Mouse (Mus musculus): ENCODE data around the gene Polr3k.

Gene Polr3k

DNA sequence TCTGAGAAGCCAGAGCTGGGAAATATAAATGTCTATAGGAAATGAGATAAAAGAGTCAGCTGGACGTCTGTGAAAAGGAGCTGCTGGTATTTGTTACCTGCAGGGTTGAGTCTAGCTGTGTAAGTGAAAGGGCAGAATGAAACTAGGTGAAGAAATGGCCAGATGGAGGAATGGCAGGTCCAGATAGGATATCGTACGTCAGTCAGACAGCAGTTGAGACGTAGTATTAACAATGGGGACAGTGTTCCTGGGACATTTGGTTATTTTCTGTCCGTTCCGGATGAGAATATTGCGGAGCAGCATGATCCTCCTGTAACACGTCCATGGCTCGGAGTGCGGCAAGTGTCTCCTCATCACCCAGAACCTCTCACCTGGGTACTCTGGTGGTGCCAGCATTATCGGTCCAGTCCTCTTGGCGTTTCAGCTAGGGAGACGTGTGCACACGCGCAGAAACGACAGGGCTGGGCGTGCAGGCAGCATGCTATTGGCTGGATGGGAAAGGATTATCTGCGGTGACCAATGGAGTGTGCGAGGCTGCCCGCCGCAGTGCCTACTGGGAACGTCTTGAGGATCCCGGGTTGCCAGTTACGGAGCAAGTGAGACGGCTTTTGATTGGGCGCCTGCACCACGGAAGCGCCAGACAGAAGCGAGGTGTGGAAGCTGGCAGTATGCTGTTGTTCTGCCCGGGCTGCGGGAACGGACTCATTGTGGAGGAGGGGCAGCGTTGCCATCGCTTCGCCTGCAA is at the start of gene Polr3k:
TSS of gene Polr3k (plus strand) at position 547 of the 745 bp plus-strand sequence.
- DNase-seq (ENCODE audit: low spot score) = peak; percentile 95

DNA sequence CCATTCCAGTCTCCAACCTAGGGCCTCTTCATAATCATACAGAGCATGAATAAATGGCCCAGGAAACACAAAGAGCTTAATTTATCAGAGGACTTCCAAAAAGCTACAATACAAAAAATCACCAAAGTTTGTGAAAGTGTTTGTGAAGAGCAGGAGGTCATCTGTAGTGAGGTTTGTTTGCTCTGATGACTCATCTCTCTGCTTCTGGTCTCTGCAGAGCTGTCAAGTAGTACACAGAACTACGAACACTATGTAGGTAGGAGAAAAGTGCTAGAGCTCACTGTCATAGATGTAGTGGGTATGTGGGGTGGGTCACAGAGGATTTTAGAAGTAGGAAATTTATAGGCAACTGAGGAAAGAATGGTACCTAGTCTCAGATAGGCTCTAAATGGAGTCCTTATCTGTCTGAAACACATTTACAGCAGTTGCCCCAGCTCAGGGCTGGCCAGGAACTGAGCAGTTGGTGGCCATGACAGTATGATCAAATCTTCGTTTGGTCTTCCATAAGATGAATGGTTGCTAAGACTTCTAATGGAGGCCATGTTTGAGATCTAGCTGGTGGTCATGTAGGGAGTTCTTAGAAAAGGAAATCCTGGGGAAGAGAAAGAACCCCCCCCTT is 35.0 kb upstream of the Polr3k start:
- DNase-seq (ENCODE audit: low spot score) = no peak

DNA sequence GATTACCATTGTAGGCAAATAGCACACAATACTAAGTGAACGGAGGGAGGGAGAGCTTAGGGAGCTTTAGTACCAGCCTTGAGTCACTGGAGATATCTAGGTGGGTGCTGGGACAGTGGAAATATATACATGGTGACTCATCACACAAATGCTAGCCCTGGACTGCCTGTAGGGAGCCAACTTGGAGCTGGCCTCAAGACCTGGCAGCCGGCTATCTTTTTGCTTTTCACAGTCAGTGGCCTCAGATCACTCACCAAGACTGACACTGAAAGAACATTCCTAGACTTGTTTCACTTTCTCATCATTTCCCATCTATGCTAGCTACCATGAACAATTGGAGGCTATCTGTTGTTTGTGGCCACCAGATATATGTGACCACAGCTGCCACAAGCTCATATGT is 31.4 kb upstream of the Polr3k start:
- DNase-seq (ENCODE audit: low spot score) = no peak

DNA sequence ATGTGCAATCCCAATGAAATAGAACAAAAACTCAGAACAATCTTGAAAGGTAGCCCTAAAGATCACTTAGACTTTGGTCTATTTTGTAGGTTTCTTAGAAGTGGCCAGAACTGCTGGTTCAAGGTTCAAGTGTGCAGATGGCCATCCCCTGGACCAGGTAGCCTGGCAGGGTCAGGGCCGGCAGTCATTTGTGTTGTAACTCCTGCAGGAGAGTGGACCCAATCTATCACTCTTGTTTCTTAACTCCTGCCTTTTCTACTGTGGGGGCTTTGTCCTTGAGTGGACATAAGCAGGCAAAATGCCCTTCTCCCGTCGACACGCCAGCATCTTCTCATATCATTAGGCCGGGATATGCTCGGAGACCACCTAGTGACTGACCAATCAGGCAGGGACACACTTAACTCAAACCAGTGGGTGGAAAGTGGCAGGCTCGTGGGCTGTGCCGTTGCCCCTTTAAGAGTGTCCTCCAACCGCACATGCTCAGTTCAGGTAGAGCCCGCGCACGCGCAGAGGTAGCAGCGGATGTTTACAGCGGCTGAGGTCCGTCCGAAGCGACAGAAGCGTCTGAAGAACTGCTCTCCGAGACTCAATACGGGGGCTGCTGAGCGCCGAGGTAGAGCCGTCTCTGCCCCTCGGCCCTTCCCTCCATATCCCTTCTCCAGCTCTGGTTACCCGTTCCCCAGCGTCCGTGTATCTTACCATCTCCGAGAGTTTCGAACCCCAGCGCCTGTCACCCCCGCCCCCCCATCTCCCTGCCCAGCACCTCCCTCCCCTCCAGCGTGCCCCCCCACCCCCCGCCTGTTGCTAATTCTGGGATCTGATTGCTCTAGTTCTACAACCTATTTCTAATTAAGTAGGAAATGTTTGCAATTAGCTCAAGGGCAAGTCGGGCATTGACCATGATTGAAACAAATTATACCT is 26.5 kb upstream of the Polr3k start, which contains the start of gene Pcmtd2:
TSS of gene Pcmtd2 (plus strand) at position 483 of the 921 bp plus-strand sequence.
- peak; percentile 87 for DNase-seq (ENCODE audit: low spot score)

DNA sequence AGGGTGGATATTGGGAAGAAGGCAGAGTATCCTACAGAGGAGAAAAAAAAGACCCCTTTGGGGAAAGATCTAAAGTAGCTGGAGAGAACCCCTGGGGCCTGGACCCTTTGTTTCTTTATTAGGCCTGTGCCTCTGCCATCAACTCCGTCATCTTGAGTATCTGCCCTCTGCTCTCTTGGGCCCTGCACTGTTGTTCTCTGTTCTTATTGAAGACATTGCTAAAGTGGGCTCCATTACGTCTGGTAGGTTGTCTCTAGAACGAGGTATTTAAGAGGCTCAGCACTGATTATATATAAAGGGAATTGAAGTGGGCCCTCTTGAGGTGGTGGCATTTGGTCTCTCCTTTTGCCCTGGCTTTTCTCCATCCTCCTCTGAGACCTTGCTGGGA is 25.9 kb upstream of the Polr3k start:
- no peak for DNase-seq (ENCODE audit: low spot score)

DNA sequence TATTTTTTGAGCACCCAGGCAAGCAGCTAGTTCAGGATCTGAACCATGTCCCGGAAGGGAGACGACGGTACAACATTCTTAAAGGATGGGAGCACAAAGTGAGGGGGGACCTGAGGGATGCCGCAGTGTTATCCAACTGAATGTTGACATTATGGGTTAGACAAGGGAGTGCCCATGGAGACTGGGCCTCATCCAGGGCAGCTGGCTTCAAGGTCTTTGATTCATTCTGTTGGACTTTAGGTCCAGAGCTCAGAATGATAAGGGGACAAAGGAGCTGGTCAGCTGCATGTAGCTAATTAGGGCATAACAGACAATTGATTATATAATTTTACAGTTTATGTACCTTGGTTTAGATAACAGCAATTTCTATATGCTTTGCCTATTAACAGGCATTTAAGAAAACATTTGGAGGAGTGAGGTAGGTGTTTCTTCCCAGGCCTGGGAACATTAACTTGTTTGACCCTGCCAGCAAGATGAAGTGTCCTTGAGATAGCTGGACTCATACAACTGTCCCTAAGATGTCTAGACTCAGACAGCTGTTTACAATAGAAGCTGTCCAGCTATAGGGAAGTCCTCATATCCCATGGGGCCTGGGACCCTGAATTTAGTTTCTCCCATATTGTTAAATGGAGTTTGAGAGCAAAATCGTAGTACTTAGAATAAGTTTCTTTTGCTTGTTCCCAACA is 18.3 kb upstream of the Polr3k start:
- DNase-seq (ENCODE audit: low spot score) = no peak

DNA sequence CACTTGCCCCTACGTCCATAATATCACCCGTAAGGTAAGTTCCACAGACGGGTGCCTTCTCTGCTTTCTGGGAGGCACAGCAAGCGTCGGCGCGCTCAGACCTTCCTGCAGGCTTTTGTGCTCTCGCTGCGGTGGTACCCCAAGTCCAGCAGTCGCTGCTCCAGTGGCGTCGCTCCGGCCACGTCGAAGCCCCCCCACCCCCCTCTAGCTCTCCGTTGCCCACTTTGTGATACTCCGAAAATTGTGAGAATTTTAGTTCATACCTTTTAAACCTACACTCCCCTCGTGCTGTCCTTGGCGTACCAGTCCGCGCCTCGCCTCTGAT is 361 bp downstream of the Polr3k start:
- no peak for DNase-seq (ENCODE audit: low spot score)

DNA sequence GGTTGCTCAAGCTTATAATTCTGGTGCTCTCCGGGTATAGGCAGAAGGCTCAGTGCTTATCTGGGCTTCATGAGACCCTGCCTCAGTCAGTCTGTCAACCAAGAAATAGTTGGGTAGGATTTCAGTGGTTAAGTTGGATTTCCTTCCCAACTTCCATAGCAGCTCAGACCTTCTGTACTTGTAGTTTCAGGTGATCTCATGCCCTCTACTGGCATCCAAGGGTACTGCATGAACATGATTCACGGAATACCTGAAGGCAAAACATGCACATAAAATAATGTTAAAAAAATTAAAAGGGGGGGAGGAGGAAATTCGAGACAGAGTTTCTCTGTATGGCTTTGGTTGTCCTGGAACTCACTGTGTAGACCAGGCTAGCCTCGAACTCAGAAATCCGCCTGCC is 2.8 kb downstream of the Polr3k start:
- peak; percentile 56 for DNase-seq (ENCODE audit: low spot score)

DNA sequence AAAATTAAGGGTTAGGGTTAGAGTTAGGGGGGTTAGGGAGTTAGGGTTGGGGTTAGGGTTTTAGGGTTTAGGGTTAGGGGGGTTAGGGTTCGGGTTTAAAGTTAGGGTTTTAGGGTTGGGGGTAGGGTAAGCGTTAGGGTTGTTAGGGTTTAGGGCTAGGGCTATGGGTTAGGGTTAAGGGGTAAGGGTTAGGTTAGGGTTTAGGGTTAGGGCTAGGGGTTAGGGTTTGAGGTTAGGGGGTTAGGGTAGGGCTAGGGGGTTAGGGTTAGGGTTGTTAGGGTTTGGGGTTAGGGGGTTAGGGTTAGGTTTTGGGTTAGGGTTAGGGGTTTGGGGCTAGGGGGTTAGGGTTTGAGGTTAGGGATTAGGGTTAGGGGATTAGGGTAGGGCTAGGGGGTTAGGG is 6.9 kb downstream of the Polr3k start:
- DNase-seq (ENCODE audit: low spot score) = no peak

DNA sequence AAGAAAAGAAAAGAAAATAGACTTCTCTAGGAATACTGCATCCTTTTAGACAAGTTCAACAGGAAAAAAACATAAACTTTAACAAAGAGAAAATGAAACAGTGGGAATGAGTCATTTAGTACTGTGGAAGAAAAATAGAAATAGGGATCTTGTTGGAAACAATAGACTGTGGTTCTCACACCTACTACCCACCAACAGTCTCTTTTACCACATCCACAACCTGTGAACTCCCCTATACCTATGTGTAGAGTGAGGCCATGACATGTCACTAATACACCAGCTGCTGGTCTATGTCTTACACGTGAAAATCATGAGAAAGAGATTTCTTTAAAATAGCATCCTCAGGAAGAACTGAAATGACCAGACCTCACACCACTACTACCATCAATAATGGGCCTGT is 14.8 kb downstream of the Polr3k start:
- no peak for DNase-seq (ENCODE audit: low spot score)

DNA sequence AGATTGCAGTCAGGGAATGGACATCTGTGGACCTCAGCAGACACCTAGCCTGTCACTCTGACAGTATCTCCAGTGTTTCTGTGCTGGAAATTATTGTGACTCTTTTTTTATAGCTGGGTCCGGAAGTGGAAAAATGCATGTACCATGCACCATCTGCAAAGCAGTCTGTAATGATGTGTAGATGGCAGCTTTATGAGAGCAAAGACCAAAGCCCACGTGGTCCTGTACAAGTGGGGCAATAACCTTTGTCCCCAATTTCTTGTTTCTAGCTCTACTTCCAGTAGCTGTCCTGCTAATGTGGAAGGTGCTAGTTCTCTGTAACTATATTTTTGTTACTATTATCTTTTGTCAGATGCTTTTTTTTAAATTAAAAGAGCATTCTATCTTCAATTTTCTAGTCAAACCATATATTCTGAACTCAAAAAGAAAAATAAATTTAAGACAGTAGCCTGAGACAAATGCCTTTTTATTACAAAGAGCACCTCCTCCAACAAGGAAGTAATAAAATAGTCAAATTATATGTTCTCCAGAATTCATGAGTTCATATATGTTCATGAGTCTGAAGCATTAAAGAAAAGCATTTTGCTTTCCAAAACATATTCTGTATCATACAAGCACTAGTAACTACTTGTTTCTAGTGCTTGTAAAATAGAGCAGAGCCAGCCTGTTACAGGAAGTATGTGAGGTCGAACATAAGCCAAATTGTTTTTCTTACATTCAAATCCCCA is 19.0 kb downstream of the Polr3k start:
- DNase-seq (ENCODE audit: low spot score) = no peak

DNA sequence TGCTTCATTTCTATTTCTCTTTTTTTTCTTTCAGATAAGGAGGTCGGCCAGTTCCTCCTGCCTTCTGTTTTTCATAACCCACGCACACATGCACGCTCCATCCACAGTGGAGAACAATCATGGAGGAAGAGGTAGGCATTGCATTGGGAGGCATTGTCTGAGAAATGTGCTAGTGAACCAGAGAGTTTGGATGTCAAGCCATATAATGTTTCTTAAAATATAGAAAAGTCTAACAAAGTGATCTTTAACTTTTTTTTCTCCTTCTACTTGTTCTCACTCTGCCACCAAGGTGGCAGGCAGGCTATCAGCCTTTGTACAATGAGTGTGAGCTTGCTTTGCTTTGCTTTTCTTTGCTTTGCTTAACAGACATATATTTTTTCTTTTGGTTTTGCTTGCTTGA is 53.7 kb downstream of the Polr3k start:
- no peak for DNase-seq (ENCODE audit: low spot score)

DNA sequence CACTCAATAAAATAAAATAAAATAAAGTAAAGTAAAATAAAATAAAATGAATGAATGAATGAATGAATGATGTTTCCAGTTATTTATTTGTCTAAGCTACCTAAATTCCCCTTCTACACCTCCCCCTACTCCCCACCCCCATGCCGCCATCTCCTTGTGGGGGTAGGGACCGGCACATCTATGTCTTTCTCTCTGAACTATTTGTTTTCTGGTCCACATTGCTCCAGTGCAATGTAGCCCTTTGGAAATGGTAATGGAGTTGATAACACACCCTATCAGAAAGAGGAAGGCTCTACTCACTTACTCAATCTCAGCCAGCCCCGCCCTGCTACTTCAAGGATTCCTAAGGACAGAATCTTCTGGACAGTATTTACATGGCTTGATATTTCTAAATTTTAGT is 54.4 kb downstream of the Polr3k start:
- no peak for DNase-seq (ENCODE audit: low spot score)
